Mouse (Mus musculus) mouse trophoblast stem cell (cell line): ENCODE measurements around the gene Col26a1.

ENCODE experiments used
- in situ Hi-C, 2 experiments: fragments of 300-500 bp; cut with MseI, MboI; formaldehyde crosslinking; loops; 2 replicates in 1 of 2; 3 replicates in 1 of 2; pipeline ENCODE4 v1.15.1; 2025

Col26a1 gene

GRCm38 (mm10) chr5:136806379-136807056, 76.5 kb downstream of the Col26a1 start:
- in situ Hi-C loops, result no loop called here

- in situ Hi-C loops, result no loop called here
Observed at GRCm38 (mm10) chr5:136805019-136805418, 78.0 kb downstream of the Col26a1 start.

- in situ Hi-C loops, result no loop called here
Observed at GRCm38 (mm10) chr5:136804246-136804645, 78.8 kb downstream of the Col26a1 start.

- in situ Hi-C loops, result no loop called here
Observed at GRCm38 (mm10) chr5:136802732-136803131, 80.3 kb downstream of the Col26a1 start.

GRCm38 (mm10) chr5:136796917-136797316, 86.1 kb downstream of the Col26a1 start:
- in situ Hi-C loops, result no loop called here

- in situ Hi-C loops, result no loop called here
Observed at GRCm38 (mm10) chr5:136793807-136794206, 89.2 kb downstream of the Col26a1 start.

GRCm38 (mm10) chr5:136792541-136792940, 90.5 kb downstream of the Col26a1 start:
- in situ Hi-C loops, result no loop called here

GRCm38 (mm10) chr5:136791204-136791603, 91.8 kb downstream of the Col26a1 start:
- in situ Hi-C loops, result no loop called here

- in situ Hi-C loops, result no loop called here
Observed at GRCm38 (mm10) chr5:136790570-136791196, 92.3 kb downstream of the Col26a1 start.

- in situ Hi-C loops, result no loop called here
Observed at GRCm38 (mm10) chr5:136784531-136784930, 98.5 kb downstream of the Col26a1 start.

GRCm38 (mm10) chr5:136782600-136782999, 100.4 kb downstream of the Col26a1 start:
- in situ Hi-C loops, result no loop called here

GRCm38 (mm10) chr5:136780465-136780864, 102.5 kb downstream of the Col26a1 start:
- in situ Hi-C loops, result no loop called here

GRCm38 (mm10) chr5:136779946-136780345, 103.1 kb downstream of the Col26a1 start:
- in situ Hi-C loops, result no loop called here

- in situ Hi-C loops, result no loop called here
Observed at GRCm38 (mm10) chr5:136775548-136775947, 107.5 kb downstream of the Col26a1 start.

- in situ Hi-C loops, result no loop called here
Observed at GRCm38 (mm10) chr5:136773044-136774039, 109.7 kb downstream of the Col26a1 start.

- in situ Hi-C loops, result no loop called here
Observed at GRCm38 (mm10) chr5:136771132-136771531, 111.9 kb downstream of the Col26a1 start.

- in situ Hi-C loops, result no loop called here
Observed at GRCm38 (mm10) chr5:136767304-136767703, 115.7 kb downstream of the Col26a1 start.

GRCm38 (mm10) chr5:136764157-136764669, 118.8 kb downstream of the Col26a1 start:
- in situ Hi-C loops, result no loop called here

GRCm38 (mm10) chr5:136760345-136760744, 122.7 kb downstream of the Col26a1 start:
- in situ Hi-C loops, result no loop called here

- in situ Hi-C loops, result loop anchor here in 1 of 2 experiments (10.0 kb wide), 1 partner anchor 95 kb away; no protein-coding TSS in a partner anchor
Observed at GRCm38 (mm10) chr5:136759781-136760180, 123.2 kb downstream of the Col26a1 start.

- in situ Hi-C loops, result loop anchor here in 1 of 2 experiments (10.0 kb wide), 1 partner anchor 91 kb away; no protein-coding TSS in a partner anchor
Observed at GRCm38 (mm10) chr5:136755696-136756095, 127.3 kb downstream of the Col26a1 start.
